9 mouse cellular contexts compared by ENCODE assay signal in the genomic region with DNA sequence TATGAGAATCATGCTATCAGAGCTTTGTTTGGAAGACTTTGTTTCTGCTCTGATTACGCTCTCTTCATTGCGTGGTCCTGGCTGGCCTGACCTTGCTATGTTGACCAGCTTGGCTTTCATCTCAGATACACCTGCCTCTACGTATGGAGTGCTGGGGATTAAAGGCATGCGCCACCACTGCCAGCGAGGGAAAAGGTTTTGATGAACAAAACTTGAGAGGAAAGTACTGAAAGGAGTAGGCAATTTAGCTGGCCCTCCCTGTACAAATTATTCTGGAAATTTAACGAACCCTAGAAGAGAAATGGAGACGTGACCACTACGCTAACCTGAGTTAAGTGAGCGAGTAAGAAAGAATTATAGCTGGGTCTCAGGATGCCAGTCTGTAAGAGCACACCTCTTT. TPM values are rescaled to one million over a fixed set of nuclear protein-coding genes. Genes with fewer than 3 reads are reported as not detected.
DNase-seq lines count a peak whose midpoint lies in the region; ATAC-seq and TF ChIP-seq lines count a peak whose summit lies in the region.
"Had no signal": no experiment of that assay in that cellular context is flagged by ENCODE, and none has a peak within 500 bp of the region (broad histone marks: within the 10 kb centered on the region; RNA-seq: fewer than 3 reads in every experiment).

No protein-coding gene starts in this region.

- no peak overlapping the region for H3K27ac ChIP-seq in ES-Bruce4 (ENCODE audit: insufficient read depth, low read length)
- H3K27ac ChIP-seq in heart, postnatal 0 days (ENCODE audit: low read depth) = peak overlapping the region; percentile 99
- H3K27ac ChIP-seq in liver, postnatal 0 days (ENCODE audit: low read depth) = no peak overlapping the region

- H3K9ac ChIP-seq in ES-Bruce4 (ENCODE audit: low read depth, poor library complexity, severe bottlenecking) = no peak overlapping the region
- 0 out of 2 replicates have a peak overlapping the region, but pooled peaks have one; percentile 100 for H3K9ac ChIP-seq in heart, postnatal 0 days (replicated peaks; ENCODE audit: low read depth, low read length)
- H3K9ac ChIP-seq in liver, postnatal 0 days (replicated peaks) = peak overlapping the region; percentile 98; the same call in 1 of the 2 replicates

- H3K27me3 ChIP-seq in ES-Bruce4 (ENCODE audit: control insufficient read depth, insufficient read depth, low read length, poor library complexity, severe bottlenecking) = no peaks in the 10 kb centered on the region
- no peaks in the 10 kb centered on the region for H3K27me3 ChIP-seq in heart, postnatal 0 days (ENCODE audit: control insufficient read depth, insufficient read depth, low read length)
- no peaks in the 10 kb centered on the region for H3K27me3 ChIP-seq in liver, postnatal 0 days (ENCODE audit: insufficient read depth, low read length)

- H3K4me2 ChIP-seq in heart, postnatal 0 days (ENCODE audit: low read depth, low read length) = peak overlapping the region; percentile 63
- peak overlapping the region; percentile 85 for H3K4me2 ChIP-seq in liver, postnatal 0 days (ENCODE audit: low read depth, low read length)

- WGBS in heart, postnatal 0 days = 76% methylated on average over 9 of the region's 9 CpGs
- 65% methylated on average over 9 of the region's 9 CpGs for WGBS in liver, postnatal 0 days (ENCODE audit: insufficient replicate concordance)

- no peak for TF ChIP-seq EP300 in ES-Bruce4 (IDR thresholded peaks at IDR 0.05; ENCODE audit: insufficient read depth, low read depth, low read length)
- TF ChIP-seq EP300 in heart, postnatal 0 days (IDR thresholded peaks at IDR 0.05; ENCODE audit: low read depth) = no peak
- no peak for TF ChIP-seq EP300 in liver, postnatal 0 days (IDR thresholded peaks at IDR 0.05; ENCODE audit: low read depth)

- DNase-seq in embryo, embryonic 10.5 days (ENCODE audit: low spot score) = peak; percentile 27
- DNase-seq in embryo, embryonic 10 days (ENCODE audit: low spot score) = no peak
- no peak for DNase-seq in heart, postnatal 0 days (ENCODE audit: low spot score)
- no peak for DNase-seq in liver, postnatal 0 days
- DNase-seq in right cerebral cortex, postnatal 14 days = no peak
- DNase-seq in adrenal gland, postnatal 25 days = no peak
- DNase-seq: adrenal gland, postnatal 10 days had no signal

- H3K4me1 ChIP-seq in ES-Bruce4 (ENCODE audit: control insufficient read depth, insufficient read depth, low read length) = peaks cover 4% of the 10 kb centered on the region
- H3K4me1 ChIP-seq in heart, postnatal 0 days (ENCODE audit: control insufficient read depth, insufficient read depth) = peaks cover 28% of the 10 kb centered on the region
- peaks cover 21% of the 10 kb centered on the region for H3K4me1 ChIP-seq in liver, postnatal 0 days (ENCODE audit: insufficient read depth)

- 0 out of 2 replicates have a peak overlapping the region, but pooled peaks have one; percentile 9 for H3K4me3 ChIP-seq in ES-Bruce4 (ENCODE audit: low read depth, low read length)
- H3K4me3 ChIP-seq in heart, postnatal 0 days (ENCODE audit: low read depth, low read length) = 0 out of 2 replicates have a peak overlapping the region, but pooled peaks have one; percentile 98
- no peak overlapping the region for H3K4me3 ChIP-seq in liver, postnatal 0 days (ENCODE audit: low read depth, low read length)

- no peaks in the 10 kb centered on the region for H3K36me3 ChIP-seq in ES-Bruce4 (ENCODE audit: control insufficient read depth, insufficient read depth, low read length, poor library complexity, severe bottlenecking)
- no peaks in the 10 kb centered on the region for H3K36me3 ChIP-seq in heart, postnatal 0 days (replicated peaks; ENCODE audit: control insufficient read depth, insufficient read depth, low read length)
- H3K36me3 ChIP-seq in liver, postnatal 0 days (replicated peaks; ENCODE audit: insufficient read depth, low read length) = no peaks in the 10 kb centered on the region

- no peaks in the 10 kb centered on the region for H3K9me3 ChIP-seq in ES-Bruce4 (replicated peaks; ENCODE audit: control insufficient read depth, insufficient read depth, low read length, poor library complexity, severe bottlenecking)
- no peaks in the 10 kb centered on the region for H3K9me3 ChIP-seq in heart, postnatal 0 days (replicated peaks; ENCODE audit: control insufficient read depth, low read length)
- H3K9me3 ChIP-seq in liver, postnatal 0 days (ENCODE audit: low read length) = no peaks in the 10 kb centered on the region

- TF ChIP-seq CTCF in ES-Bruce4 (IDR thresholded peaks at IDR 0.05; ENCODE audit: low read depth, low read length) = no peak
- no peak for TF ChIP-seq CTCF in heart, postnatal 0 days (IDR thresholded peaks at IDR 0.05; ENCODE audit: low read depth)
- TF ChIP-seq CTCF in liver, postnatal 0 days (IDR thresholded peaks at IDR 0.05; ENCODE audit: low read depth) = no peak

- TF ChIP-seq POLR2A in ES-Bruce4 (IDR thresholded peaks at IDR 0.05; ENCODE audit: insufficient read depth, low read length) = no peak

- ATAC-seq in heart, postnatal 0 days (ENCODE audit: insufficient read depth, low read depth) = no peak
- no peak for ATAC-seq in liver, postnatal 0 days
- no peak for ATAC-seq in erythroid progenitor cell, adult 5-6 weeks (replicated peaks; ENCODE audit: low FRiP score, poor library complexity, severe bottlenecking)

RNA-seq across cellular contexts. Expression of a gene that starts 1.0 kb away (rescaled TPM):
- polyA plus RNA-seq in ES-Bruce4 (2011; ENCODE audit: insufficient read depth, insufficient read length, low read depth, missing spikeins) = 149 and 150 TPM in 2 replicates
- total RNA-seq in heart, postnatal 0 days (2014; rRNA removed; ENCODE audit: low replicate concordance) = 46.1 and 52.8 TPM in 2 replicates
- polyA plus RNA-seq in heart, postnatal 0 days (2015; fragmentation: Nextera tagmentation; extraction: Ambion mirVana) = 99.0 and 105 TPM in 2 replicates
- polyA plus RNA-seq in liver, postnatal 0 days (2015; fragmentation: Nextera tagmentation; extraction: Ambion mirVana) = 103 and 105 TPM in 2 replicates
- total RNA-seq in erythroid progenitor cell, adult 5-6 weeks (2015; ENCODE audit: low replicate concordance) = 90.1 and 114 TPM in 2 replicates
- total RNA-seq in erythroid progenitor cell, adult 5-6 weeks (2017; ENCODE audit: low replicate concordance) = 27.2 and 35.2 TPM in 2 replicates
- 128 and 129 TPM in 2 replicates for total RNA-seq in adrenal gland, postnatal 25 days (2021)

RNA-seq across cellular contexts. Expression of a gene that starts 54.3 kb away (rescaled TPM):
- 119 and 134 TPM in 2 replicates for polyA plus RNA-seq in ES-Bruce4 (2011; ENCODE audit: insufficient read depth, insufficient read length, low read depth, missing spikeins)
- 11.4 and 23.6 TPM in 2 replicates for total RNA-seq in heart, postnatal 0 days (2014; rRNA removed; ENCODE audit: low replicate concordance)
- polyA plus RNA-seq in heart, postnatal 0 days (2015; fragmentation: Nextera tagmentation; extraction: Ambion mirVana) = 18.6 and 19.1 TPM in 2 replicates
- 12.9 and 15.0 TPM in 2 replicates for polyA plus RNA-seq in liver, postnatal 0 days (2015; fragmentation: Nextera tagmentation; extraction: Ambion mirVana)
- total RNA-seq in erythroid progenitor cell, adult 5-6 weeks (2015; ENCODE audit: low replicate concordance) = 73.5 and 76.7 TPM in 2 replicates
- 45.6 and 89.7 TPM in 2 replicates for total RNA-seq in erythroid progenitor cell, adult 5-6 weeks (2017; ENCODE audit: low replicate concordance)
- 16.5 and 23.0 TPM in 2 replicates for total RNA-seq in adrenal gland, postnatal 25 days (2021)
